Mouse (Mus musculus): ENCODE measurements around the gene Rd3. TPM values are rescaled to one million over a fixed set of nuclear protein-coding genes. Genes with fewer than 3 reads are reported as not detected.
A peak's percentile ranks its signal among the peaks of the same experiment; 100 is the strongest.

The Rd3 gene
- total RNA-seq (2017), result not detected in 2 replicates

GRCm38 (mm10) chr1:191977187-191977586 is at the start of gene Rd3:
Gene Rd3 (plus strand): TSS chr1:191977370.
- peak; percentile 3 to 35; a peak in 1 of 4 replicates for ATAC-seq (replicated peaks in 1 of 2; ENCODE audit: insufficient read depth in 1 of 2, low FRiP score in 2 of 2, low TSS enrichment in 1 of 2, low read depth in 1 of 2, poor library complexity in 2 of 2, severe bottlenecking in 2 of 2)

- ATAC-seq (replicated peaks in 1 of 2; ENCODE audit: insufficient read depth in 1 of 2, low FRiP score in 2 of 2, low TSS enrichment in 1 of 2, low read depth in 1 of 2, poor library complexity in 2 of 2, severe bottlenecking in 2 of 2), result no peak
Measured at GRCm38 (mm10) chr1:191928345-191928744, 48.8 kb upstream of the Rd3 start.

- ATAC-seq (replicated peaks in 1 of 2; ENCODE audit: insufficient read depth in 1 of 2, low FRiP score in 2 of 2, low TSS enrichment in 1 of 2, low read depth in 1 of 2, poor library complexity in 2 of 2, severe bottlenecking in 2 of 2), result no peak
Measured at GRCm38 (mm10) chr1:191929065-191929464, 48.1 kb upstream of the Rd3 start.

- no peak for ATAC-seq (replicated peaks in 1 of 2; ENCODE audit: insufficient read depth in 1 of 2, low FRiP score in 2 of 2, low TSS enrichment in 1 of 2, low read depth in 1 of 2, poor library complexity in 2 of 2, severe bottlenecking in 2 of 2)
Measured at GRCm38 (mm10) chr1:191929897-191930524, 47.2 kb upstream of the Rd3 start.

GRCm38 (mm10) chr1:191930525-191931105 is 46.6 kb upstream of the Rd3 start:
- no peak for ATAC-seq (replicated peaks in 1 of 2; ENCODE audit: insufficient read depth in 1 of 2, low FRiP score in 2 of 2, low TSS enrichment in 1 of 2, low read depth in 1 of 2, poor library complexity in 2 of 2, severe bottlenecking in 2 of 2)

- no peak for ATAC-seq (replicated peaks in 1 of 2; ENCODE audit: insufficient read depth in 1 of 2, low FRiP score in 2 of 2, low TSS enrichment in 1 of 2, low read depth in 1 of 2, poor library complexity in 2 of 2, severe bottlenecking in 2 of 2)
Measured at GRCm38 (mm10) chr1:191932286-191932985, 44.7 kb upstream of the Rd3 start.

- no peak for ATAC-seq (replicated peaks in 1 of 2; ENCODE audit: insufficient read depth in 1 of 2, low FRiP score in 2 of 2, low TSS enrichment in 1 of 2, low read depth in 1 of 2, poor library complexity in 2 of 2, severe bottlenecking in 2 of 2)
Measured at GRCm38 (mm10) chr1:191932986-191933632, 44.1 kb upstream of the Rd3 start.

GRCm38 (mm10) chr1:191943638-191944037 is 33.5 kb upstream of the Rd3 start:
- ATAC-seq (replicated peaks in 1 of 2; ENCODE audit: insufficient read depth in 1 of 2, low FRiP score in 2 of 2, low TSS enrichment in 1 of 2, low read depth in 1 of 2, poor library complexity in 2 of 2, severe bottlenecking in 2 of 2), result no peak

- ATAC-seq (replicated peaks in 1 of 2; ENCODE audit: insufficient read depth in 1 of 2, low FRiP score in 2 of 2, low TSS enrichment in 1 of 2, low read depth in 1 of 2, poor library complexity in 2 of 2, severe bottlenecking in 2 of 2), result no peak
Measured at GRCm38 (mm10) chr1:191945341-191945740, 31.8 kb upstream of the Rd3 start.

- no peak for ATAC-seq (replicated peaks in 1 of 2; ENCODE audit: insufficient read depth in 1 of 2, low FRiP score in 2 of 2, low TSS enrichment in 1 of 2, low read depth in 1 of 2, poor library complexity in 2 of 2, severe bottlenecking in 2 of 2)
Measured at GRCm38 (mm10) chr1:191945756-191946155, 31.4 kb upstream of the Rd3 start.

GRCm38 (mm10) chr1:191946261-191946660 is 30.9 kb upstream of the Rd3 start:
- ATAC-seq (replicated peaks in 1 of 2; ENCODE audit: insufficient read depth in 1 of 2, low FRiP score in 2 of 2, low TSS enrichment in 1 of 2, low read depth in 1 of 2, poor library complexity in 2 of 2, severe bottlenecking in 2 of 2), result no peak

GRCm38 (mm10) chr1:191946835-191947234 is 30.3 kb upstream of the Rd3 start:
- ATAC-seq (replicated peaks in 1 of 2; ENCODE audit: insufficient read depth in 1 of 2, low FRiP score in 2 of 2, low TSS enrichment in 1 of 2, low read depth in 1 of 2, poor library complexity in 2 of 2, severe bottlenecking in 2 of 2), result no peak

GRCm38 (mm10) chr1:191947796-191948195 is 29.4 kb upstream of the Rd3 start:
- ATAC-seq (replicated peaks in 1 of 2; ENCODE audit: insufficient read depth in 1 of 2, low FRiP score in 2 of 2, low TSS enrichment in 1 of 2, low read depth in 1 of 2, poor library complexity in 2 of 2, severe bottlenecking in 2 of 2), result no peak

GRCm38 (mm10) chr1:191948600-191948999 is 28.6 kb upstream of the Rd3 start:
- no peak for ATAC-seq (replicated peaks in 1 of 2; ENCODE audit: insufficient read depth in 1 of 2, low FRiP score in 2 of 2, low TSS enrichment in 1 of 2, low read depth in 1 of 2, poor library complexity in 2 of 2, severe bottlenecking in 2 of 2)

GRCm38 (mm10) chr1:191950611-191951010 is 26.6 kb upstream of the Rd3 start:
- no peak for ATAC-seq (replicated peaks in 1 of 2; ENCODE audit: insufficient read depth in 1 of 2, low FRiP score in 2 of 2, low TSS enrichment in 1 of 2, low read depth in 1 of 2, poor library complexity in 2 of 2, severe bottlenecking in 2 of 2)

GRCm38 (mm10) chr1:191952733-191953335 is 24.3 kb upstream of the Rd3 start:
- ATAC-seq (replicated peaks in 1 of 2; ENCODE audit: insufficient read depth in 1 of 2, low FRiP score in 2 of 2, low TSS enrichment in 1 of 2, low read depth in 1 of 2, poor library complexity in 2 of 2, severe bottlenecking in 2 of 2), result no peak

GRCm38 (mm10) chr1:191955101-191955500 is 22.1 kb upstream of the Rd3 start:
- peak; percentile 87 to 96 for ATAC-seq (replicated peaks in 1 of 2; ENCODE audit: insufficient read depth in 1 of 2, low FRiP score in 2 of 2, low TSS enrichment in 1 of 2, low read depth in 1 of 2, poor library complexity in 2 of 2, severe bottlenecking in 2 of 2)

GRCm38 (mm10) chr1:191956261-191956660 is 20.9 kb upstream of the Rd3 start:
- peak; percentile 51 to 53 for ATAC-seq (replicated peaks in 1 of 2; ENCODE audit: insufficient read depth in 1 of 2, low FRiP score in 2 of 2, low TSS enrichment in 1 of 2, low read depth in 1 of 2, poor library complexity in 2 of 2, severe bottlenecking in 2 of 2)
